Mouse (Mus musculus) neural tube, embryonic 12.5 days (tissue): Measurements from ENCODE around the gene Pan2. TPM values are rescaled to one million over a fixed set of nuclear protein-coding genes. Genes with fewer than 3 reads are reported as not detected.

ENCODE experiments used
- ATAC-seq: fragments of 200-750 bp; cut with Nextera tagmentation; 2 replicates; pipeline ENCODE4 v1.8.0; 2017; ENCODE audit warnings: low read depth, mild to moderate bottlenecking, moderate TSS enrichment, moderate library complexity; ENCODE audit not compliant: low FRiP score
- H3K27ac ChIP-seq: fragments of 300-500 bp; sonication (generic); 2 replicates; pipeline ENCODE4 v1.5.1; 2016
- H3K27me3 ChIP-seq: fragments of 300-500 bp; sonication (generic); replicated peaks from 2 replicates; pipeline ENCODE4 v1.6.1; 2016; ENCODE audit warnings: mild to moderate bottlenecking
- H3K36me3 ChIP-seq: fragments of 300-500 bp; sonication (generic); 2 replicates; pipeline ENCODE4 v1.6.1; 2016; ENCODE audit warnings: mild to moderate bottlenecking
- H3K4me1 ChIP-seq: fragments of 300-500 bp; sonication (generic); 2 replicates; pipeline ENCODE4 v1.6.1; 2016
- H3K4me2 ChIP-seq: fragments of 300-500 bp; sonication (generic); replicated peaks from 2 replicates; pipeline ENCODE4 v1.6.1; 2016; ENCODE audit warnings: mild to moderate bottlenecking
- H3K4me3 ChIP-seq: fragments of 300-500 bp; sonication (generic); 2 replicates; pipeline ENCODE4 v1.5.1; 2016
- H3K9ac ChIP-seq: fragments of 300-500 bp; sonication (generic); 2 replicates; pipeline ENCODE4 v1.6.1; 2016; ENCODE audit warnings: mild to moderate bottlenecking
- H3K9me3 ChIP-seq: fragments of 300-500 bp; sonication (generic); 2 replicates; pipeline ENCODE4 v1.6.1; 2016; ENCODE audit warnings: mild to moderate bottlenecking
- WGBS: fragments of 180-500 bp; shearing (Covaris S2); methylation state at CpG from one replicate; pipeline ENCODE4 v1.1.7; 2016; 5-methylcytosine and 5-hydroxymethylcytosine counted together
- polyA plus RNA-seq: library from polyadenylated mRNA; unstranded; fragments of >200 nt; fragmentation: Nextera tagmentation; extraction: Ambion mirVana; gene quantifications from 2 replicates; pipeline ENCODE4 v1.2.1, GENCODE M21; 2016

Gene Pan2
- polyA plus RNA-seq, 1 experiment from 2014 or later: 33.0 TPM

- H3K27ac ChIP-seq: no peak overlapping the region
Observed at GRCm38 (mm10) chr10:128370021-128370420, 66.9 kb downstream of the Pan2 start.

DNA sequence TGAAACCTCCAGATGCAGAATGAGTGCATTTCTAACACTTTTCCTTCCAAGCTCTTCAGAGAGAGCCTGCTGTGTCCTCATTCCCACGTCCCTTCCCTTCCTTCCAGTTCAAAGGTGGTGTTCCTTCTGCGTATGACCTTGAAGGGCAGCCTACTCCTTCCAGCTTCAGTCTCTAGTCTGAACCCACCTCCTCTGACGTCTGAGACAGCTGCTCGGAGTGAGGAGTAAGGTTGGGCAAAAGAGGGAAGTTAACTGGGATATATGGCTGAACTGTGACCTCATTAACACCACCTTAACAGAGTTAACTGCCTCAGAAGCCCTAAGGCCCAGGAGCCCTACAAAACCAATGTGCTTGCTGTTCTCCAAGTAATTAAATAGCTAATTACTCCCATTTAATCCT, 67.5 kb downstream of the Pan2 start:
- no peak for ATAC-seq
- no peak overlapping the region for H3K9ac ChIP-seq
- no peaks in the 10 kb centered on the region for H3K27me3 ChIP-seq
- peaks cover under 1% of the 10 kb centered on the region; the same call in 1 of the 2 replicates for H3K36me3 ChIP-seq
- H3K27ac ChIP-seq: no peak overlapping the region
- no peak overlapping the region for H3K4me3 ChIP-seq
- no peaks in the 10 kb centered on the region for H3K9me3 ChIP-seq
- peaks cover 11% of the 10 kb centered on the region for H3K4me1 ChIP-seq
- WGBS: 64% methylated on average over 4 of the region's 4 CpGs
- no peak overlapping the region for H3K4me2 ChIP-seq

More at GRCm38 (mm10) chr10:128370021-128370420, 66.9 kb downstream of the Pan2 start:
- 63% methylated on average over 6 of the region's 6 CpGs for WGBS
- no peak for ATAC-seq
- peaks cover 11% of the 10 kb centered on the region for H3K4me1 ChIP-seq
- no peaks in the 10 kb centered on the region for H3K27me3 ChIP-seq
- peaks cover 6% of the 10 kb centered on the region; the same call in 1 of the 2 replicates for H3K36me3 ChIP-seq
- no peaks in the 10 kb centered on the region for H3K9me3 ChIP-seq
- no peak overlapping the region for H3K9ac ChIP-seq
- H3K4me2 ChIP-seq: no peak overlapping the region
- no peak overlapping the region for H3K4me3 ChIP-seq

Other genes starting within 250 kb of the Pan2 start
- 461 and 507 TPM in 2 replicates for gene Ptges3, start 244.4 kb upstream of the Pan2 start, polyA plus RNA-seq
- 2,084 and 2,133 TPM in 2 replicates for gene Atp5b, start 220.1 kb upstream of the Pan2 start, polyA plus RNA-seq
- 12.2 and 14.9 TPM in 2 replicates for gene Baz2a, start 211.8 kb upstream of the Pan2 start, polyA plus RNA-seq
- 17.2 and 20.0 TPM in 2 replicates for gene Rbms2, start 123.0 kb upstream of the Pan2 start, polyA plus RNA-seq
- 1.00 and 1.5 TPM in 2 replicates for gene Gls2, start 108.9 kb upstream of the Pan2 start, polyA plus RNA-seq
- 21.8 and 21.9 TPM in 2 replicates for gene Spryd4, start 91.5 kb upstream of the Pan2 start, polyA plus RNA-seq
- gene Mip, start 77.5 kb upstream of the Pan2 start, polyA plus RNA-seq: not detected in 2 replicates
- gene Timeless, start 71.3 kb upstream of the Pan2 start, polyA plus RNA-seq: 48.6 and 50.6 TPM in 2 replicates
- 0.18 and 0.49 TPM in 2 replicates for gene Apon, start 49.2 kb upstream of the Pan2 start, polyA plus RNA-seq
- not detected in 2 replicates for gene Apof, start 34.7 kb upstream of the Pan2 start, polyA plus RNA-seq
- gene Stat2, start 32.8 kb upstream of the Pan2 start, polyA plus RNA-seq: 23.3 and 25.6 TPM in 2 replicates
- gene Il23a, start 4.6 kb upstream of the Pan2 start, polyA plus RNA-seq: 0.28 TPM in 1 of 2 replicates, not detected in the other
- 212 and 230 TPM in 2 replicates for gene Cnpy2, start 19.1 kb downstream of the Pan2 start, polyA plus RNA-seq
- 221 and 230 TPM in 2 replicates for gene Cs, start 34.4 kb downstream of the Pan2 start, polyA plus RNA-seq
- 33.3 and 35.2 TPM in 2 replicates for gene Coq10a, start 65.7 kb downstream of the Pan2 start, polyA plus RNA-seq
- gene Ankrd52, start 73.8 kb downstream of the Pan2 start, polyA plus RNA-seq: 10.2 and 13.2 TPM in 2 replicates
- gene Slc39a5, start 97.9 kb downstream of the Pan2 start, polyA plus RNA-seq: not detected in 2 replicates
- gene Nabp2, start 108.2 kb downstream of the Pan2 start, polyA plus RNA-seq: 109 and 115 TPM in 2 replicates
- gene Rnf41, start 108.3 kb downstream of the Pan2 start, polyA plus RNA-seq: 61.3 and 61.4 TPM in 2 replicates
- 174 and 177 TPM in 2 replicates for gene Smarcc2, start 155.9 kb downstream of the Pan2 start, polyA plus RNA-seq
- 879 and 909 TPM in 2 replicates for gene Myl6, start 190.8 kb downstream of the Pan2 start, polyA plus RNA-seq
- 3.1 and 3.9 TPM in 2 replicates for gene Myl6b, start 195.3 kb downstream of the Pan2 start, polyA plus RNA-seq
- gene Esyt1, start 222.5 kb downstream of the Pan2 start, polyA plus RNA-seq: 38.3 and 45.3 TPM in 2 replicates
- 18.9 and 20.3 TPM in 2 replicates for gene Zc3h10, start 244.4 kb downstream of the Pan2 start, polyA plus RNA-seq
- gene Rpl41, start 246.0 kb downstream of the Pan2 start, polyA plus RNA-seq: 2,521 and 2,605 TPM in 2 replicates